Mouse (Mus musculus) leukemia stem cell, adult 10-12 weeks (primary cell): ENCODE data around the gene C130079G13Rik. TPM values are rescaled to one million over a fixed set of nuclear protein-coding genes. Genes with fewer than 3 reads are reported as not detected.

Experiments
- polyA plus RNA-seq: library from polyadenylated mRNA; stranded (reverse); fragments of >175 nt; gene quantifications from 2 replicates; pipeline ENCODE4 v1.2.3, GENCODE M21; 2012; ENCODE audit warnings: low replicate concordance

C130079G13Rik gene
- not detected in 2 replicates for polyA plus RNA-seq

GRCm38 (mm10) chr3:59924914-59925313 is at the start of gene C130079G13Rik:
Gene C130079G13Rik, plus strand, starts transcription at chr3:59925214.

Other genes with a start within 250 kb of the C130079G13Rik start
- not detected in 2 replicates for gene Gm5538, start 195.4 kb upstream of the C130079G13Rik start, polyA plus RNA-seq
- gene Gm8298, start 64.2 kb upstream of the C130079G13Rik start, polyA plus RNA-seq = not detected in 2 replicates
- gene Aadacl2, start 81.5 kb downstream of the C130079G13Rik start, polyA plus RNA-seq = not detected in 2 replicates
- gene Aadac, start 100.5 kb downstream of the C130079G13Rik start, polyA plus RNA-seq = not detected in 2 replicates
- not detected in 2 replicates for gene Sucnr1, start 156.7 kb downstream of the C130079G13Rik start, polyA plus RNA-seq